Mouse (Mus musculus) cerebellum, adult 2 months (tissue): ENCODE measurements around the gene Tmem132b.

ENCODE experiments used
- CTCF ChIP-seq: fragments of 200-500 bp; IDR thresholded peaks from 2 replicates; pipeline ENCODE4 v1.5.1; 2011; ENCODE audit warnings: low read depth, mild to moderate bottlenecking, control low read depth, low read length, moderate library complexity, borderline replicate concordance; ENCODE audit not compliant: insufficient read depth
- POLR2A ChIP-seq: fragments of 200-500 bp; IDR thresholded peaks from 2 replicates; pipeline ENCODE4 v1.6.1; 2011; ENCODE audit warnings: low read length, control low read depth, borderline replicate concordance; ENCODE audit not compliant: insufficient read depth

DNA sequence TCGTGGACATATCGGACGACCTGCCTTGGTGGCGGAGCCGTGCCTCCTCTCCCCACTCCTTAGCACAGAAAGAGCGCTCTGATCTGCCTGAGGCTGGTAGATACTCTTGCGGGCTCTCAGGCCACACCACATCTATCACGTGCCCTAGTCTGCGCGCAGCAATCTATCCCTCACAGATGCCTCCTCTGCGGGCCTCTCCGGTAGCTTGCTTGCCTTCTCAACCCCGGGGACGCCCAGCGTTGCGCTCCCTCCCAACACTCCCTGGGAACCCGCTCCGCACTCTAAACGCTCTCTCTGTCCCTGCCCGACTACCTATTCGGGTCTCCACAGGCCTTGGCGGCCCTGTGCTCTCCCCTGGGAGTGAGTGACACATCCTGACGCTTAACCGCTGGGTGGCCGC, at the start of gene Tmem132b:
- TF ChIP-seq POLR2A (no peak), CTCF (no peak)
